Mouse (Mus musculus) cerebellum, postnatal 14 days (tissue): ENCODE data around the gene Tmem98.

Experiments used
- DNase-seq, 2 experiments: peaks; one replicate each; pipeline ENCODE4 v3.0.0; 2021; ENCODE audit warnings: mixed read lengths in 2 of 2

Tmem98 gene

DNA sequence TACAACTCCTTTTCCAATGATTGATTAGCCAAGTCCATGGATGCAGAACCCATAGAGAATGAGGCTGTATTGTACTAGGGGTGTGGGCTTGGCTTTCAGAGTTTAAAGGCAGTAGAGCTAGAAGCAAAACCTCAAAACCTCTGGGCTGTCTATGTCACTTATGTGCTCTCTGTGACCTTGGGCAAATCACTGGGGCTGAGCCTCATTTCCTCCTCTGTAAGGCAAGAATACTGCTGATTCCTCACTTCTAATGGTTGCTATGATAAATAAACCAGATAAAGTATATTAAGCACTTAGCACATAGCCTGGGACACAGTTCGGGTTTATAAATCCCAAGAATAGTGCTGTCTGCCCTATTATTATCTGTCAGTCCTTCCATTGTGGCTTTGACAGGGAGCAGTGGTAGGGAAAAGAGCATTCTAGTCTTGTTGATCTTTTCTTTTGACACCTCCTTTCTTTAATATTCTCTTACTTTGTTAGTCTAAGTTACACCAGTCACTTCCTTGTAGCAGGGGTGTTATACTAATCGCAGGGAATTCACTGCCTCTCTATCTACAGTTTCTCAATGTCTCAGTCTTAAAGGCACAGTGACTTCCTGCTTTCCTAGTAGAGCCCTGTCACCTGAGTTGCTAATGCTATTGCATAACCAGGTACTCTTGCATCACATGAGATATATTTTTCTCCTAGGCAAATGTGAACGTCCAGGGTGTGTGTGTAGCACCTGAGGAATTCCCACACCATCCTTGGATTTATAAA, 18.1 kb upstream of the Tmem98 start:
- DNase-seq: no peak

DNA sequence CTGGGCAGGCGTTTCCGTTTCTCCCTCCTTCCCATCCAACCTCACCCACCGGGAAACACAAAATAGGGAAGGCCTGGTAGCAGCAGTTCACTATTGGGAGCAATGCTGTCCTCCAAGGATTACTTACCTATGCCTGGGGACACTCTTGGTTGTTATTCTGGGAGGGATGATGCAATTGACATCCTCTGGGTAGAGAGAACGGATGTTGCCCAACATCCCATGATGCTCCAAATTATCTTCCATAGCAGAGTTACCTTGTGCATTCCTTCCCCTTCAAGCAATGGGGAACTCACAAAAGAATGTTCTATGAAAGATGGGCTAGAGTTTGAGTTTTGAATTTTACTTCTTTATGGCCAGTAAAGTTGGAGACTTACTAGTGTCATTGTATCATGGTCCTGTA, 16.6 kb upstream of the Tmem98 start:
- DNase-seq: no peak

DNA sequence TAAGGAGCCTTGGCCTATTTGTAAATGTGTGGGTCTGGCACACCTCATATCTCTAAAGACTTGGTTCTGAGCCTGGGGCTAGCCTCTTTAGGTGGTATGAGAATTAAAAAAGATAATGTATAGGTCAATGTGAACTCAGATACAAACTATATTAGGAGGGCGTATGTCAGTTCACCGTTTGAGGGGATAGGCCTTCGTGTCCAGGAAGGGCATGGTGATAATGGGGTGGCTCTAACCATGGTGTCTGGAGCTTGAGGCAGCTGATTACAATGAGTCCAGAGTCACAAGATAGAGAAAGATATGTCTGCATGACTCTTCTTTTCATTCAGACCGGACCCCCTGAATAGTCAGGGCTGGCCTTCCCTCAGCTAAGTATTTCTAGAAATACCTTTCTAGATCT, 15.7 kb upstream of the Tmem98 start:
- DNase-seq: no peak

- DNase-seq: no peak
Observed at GRCm38 (mm10) chr11:80795431-80795830, 14.5 kb upstream of the Tmem98 start.

GRCm38 (mm10) chr11:80799979-80800378, 10.0 kb upstream of the Tmem98 start:
- peak in 1 of 2 experiments; percentile 40 for DNase-seq

DNA sequence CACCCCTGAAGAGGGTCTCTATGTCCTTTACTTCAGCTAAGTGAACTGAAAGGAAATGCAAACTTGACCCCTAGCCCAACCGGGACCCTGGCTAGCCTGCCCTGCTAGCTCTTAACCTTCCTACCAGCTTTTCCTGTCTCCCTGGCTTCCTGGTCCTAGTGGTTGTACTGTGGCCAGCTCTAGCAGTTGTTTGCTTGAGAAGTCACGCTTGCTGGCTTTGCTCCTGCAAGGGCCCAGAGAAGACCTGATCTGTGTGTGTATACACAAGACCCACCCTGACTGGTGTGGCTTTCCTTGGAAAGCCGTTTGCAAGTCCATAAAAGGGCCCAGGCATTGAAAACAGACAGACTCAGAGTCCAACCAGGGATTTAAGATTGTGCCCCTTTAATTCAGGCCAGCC, 7.3 kb upstream of the Tmem98 start:
- no peak for DNase-seq

- no peak for DNase-seq
Observed at GRCm38 (mm10) chr11:80808551-80809070, 1.4 kb upstream of the Tmem98 start.

- DNase-seq: no peak
Observed at GRCm38 (mm10) chr11:80809666-80809992, 346 bp upstream of the Tmem98 start.

DNA sequence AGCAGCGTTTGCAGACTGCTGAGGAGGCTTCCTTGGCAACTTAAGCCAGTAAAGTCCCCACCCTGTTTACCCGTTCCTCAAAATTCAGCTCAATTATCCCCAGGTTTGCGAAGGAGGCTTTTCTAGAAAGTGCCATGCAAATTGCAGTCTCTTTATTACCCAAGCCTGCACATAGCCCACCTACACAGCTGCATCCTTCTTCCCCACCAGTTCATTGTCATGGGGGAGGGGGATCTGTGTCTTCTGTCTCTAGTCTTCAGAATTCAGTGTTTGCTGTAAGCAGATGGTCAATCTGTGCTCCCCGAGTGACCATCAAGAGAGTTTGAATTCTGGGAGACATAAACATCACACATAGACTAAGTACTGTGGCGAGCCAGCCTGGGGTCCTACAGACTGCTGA, 1.2 kb downstream of the Tmem98 start:
- DNase-seq: no peak

GRCm38 (mm10) chr11:80815354-80815753, 5.4 kb downstream of the Tmem98 start:
- no peak for DNase-seq

GRCm38 (mm10) chr11:80818060-80818697, 8.2 kb downstream of the Tmem98 start:
- peak; percentile 78 to 79 for DNase-seq

GRCm38 (mm10) chr11:80820085-80820484, 10.1 kb downstream of the Tmem98 start:
- DNase-seq: no peak

DNA sequence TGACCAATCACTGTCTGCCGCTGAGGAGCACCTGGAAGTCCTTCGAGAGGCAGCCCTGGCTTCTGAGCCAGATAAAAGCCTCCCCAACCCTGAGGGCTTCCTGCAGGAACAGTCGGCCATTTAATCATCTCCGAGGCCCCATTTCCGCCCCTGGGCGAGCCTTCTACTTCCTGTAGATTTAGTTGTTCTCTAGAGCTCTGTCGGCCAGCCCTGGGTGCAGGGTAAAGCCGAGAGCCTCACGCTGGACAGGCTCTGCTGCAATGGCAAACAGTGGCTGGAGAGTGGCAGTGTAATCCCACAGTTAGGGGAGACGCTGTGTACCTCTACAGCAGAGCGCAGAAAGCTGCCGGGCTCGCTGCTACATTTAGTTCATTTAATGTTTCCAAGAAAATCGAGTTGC, 11.3 kb downstream of the Tmem98 start:
- DNase-seq: peak; percentile 54 to 65

DNA sequence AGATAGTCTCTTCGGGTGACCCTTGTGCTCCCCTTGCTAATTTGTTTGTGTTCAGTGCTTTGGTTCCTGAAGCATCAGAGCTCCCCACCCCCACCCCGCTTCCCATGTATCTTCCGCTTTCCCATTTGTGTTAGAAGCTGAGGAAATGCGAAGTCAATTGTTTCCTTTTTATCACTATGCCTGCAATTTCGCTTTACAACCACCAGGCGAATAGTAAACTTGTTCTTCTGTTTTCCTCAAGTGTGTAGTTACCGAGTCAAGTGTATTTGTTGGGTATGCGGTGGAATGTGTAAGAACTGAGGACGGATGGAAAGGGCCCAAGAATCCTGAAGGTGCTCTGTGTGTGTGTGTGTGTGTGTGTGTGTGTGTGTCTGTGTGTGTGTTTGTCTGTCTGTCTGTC, 11.8 kb downstream of the Tmem98 start:
- no peak for DNase-seq

- DNase-seq: no peak
Observed at GRCm38 (mm10) chr11:80835395-80835794, 25.4 kb downstream of the Tmem98 start.

DNA sequence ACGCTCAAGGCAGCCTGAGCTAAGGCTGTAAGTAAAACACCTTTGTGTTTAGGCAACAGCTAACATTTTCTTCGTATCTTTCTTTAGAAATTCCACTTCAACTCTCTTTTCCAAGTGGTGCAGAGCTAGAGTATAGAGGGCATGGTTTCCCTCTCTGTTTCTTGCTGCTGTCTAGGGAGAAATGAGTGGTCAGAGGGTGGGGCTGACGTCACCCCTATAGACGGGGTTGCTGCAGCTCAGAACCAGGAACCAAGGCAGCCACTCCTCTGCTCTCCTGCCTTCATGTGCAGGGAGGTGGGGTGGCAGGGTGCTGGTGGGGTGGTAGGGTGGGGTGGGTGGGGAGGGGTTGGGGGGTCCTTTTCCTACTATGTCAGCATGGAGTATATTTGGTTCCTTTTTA, 25.9 kb downstream of the Tmem98 start:
- no peak for DNase-seq

DNA sequence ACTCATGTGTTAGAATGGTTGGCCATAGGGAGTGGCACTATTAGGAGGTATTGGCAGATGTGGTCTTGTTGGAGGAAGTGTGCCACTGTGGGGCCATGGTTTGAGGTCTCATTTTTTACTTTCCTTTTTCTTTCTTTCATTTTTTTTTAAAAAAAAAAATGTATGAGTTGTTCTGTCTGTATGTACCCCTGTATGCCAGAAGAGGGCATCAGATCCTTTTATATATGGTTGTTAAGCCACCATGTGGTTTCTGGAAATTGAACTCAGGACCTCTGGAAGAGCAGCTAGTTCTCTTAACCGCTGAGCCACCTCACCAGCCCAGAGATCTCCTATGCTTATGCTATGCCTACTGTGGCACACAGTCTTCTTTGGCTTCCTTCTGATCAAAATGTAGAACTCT, 28.7 kb downstream of the Tmem98 start:
- no peak for DNase-seq

DNA sequence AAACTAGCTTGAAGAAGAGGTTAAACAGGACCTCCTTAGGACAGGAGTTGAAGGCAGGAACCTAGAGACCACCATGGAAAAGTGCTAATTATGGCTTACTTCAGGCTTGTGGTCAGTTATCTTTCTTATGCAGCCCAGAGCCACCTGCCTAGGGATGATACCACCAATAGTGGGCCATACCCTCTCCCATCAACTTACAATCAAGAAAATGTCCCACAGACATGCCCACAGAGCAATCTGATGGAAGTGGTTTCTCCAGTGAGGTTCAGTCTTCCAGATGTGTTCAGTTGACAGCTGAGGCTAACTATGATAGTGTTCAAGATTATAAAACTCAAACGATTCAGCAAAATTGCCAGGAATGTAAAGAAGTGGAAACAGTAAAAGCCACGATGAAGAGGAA, 33.5 kb downstream of the Tmem98 start:
- DNase-seq: no peak

DNA sequence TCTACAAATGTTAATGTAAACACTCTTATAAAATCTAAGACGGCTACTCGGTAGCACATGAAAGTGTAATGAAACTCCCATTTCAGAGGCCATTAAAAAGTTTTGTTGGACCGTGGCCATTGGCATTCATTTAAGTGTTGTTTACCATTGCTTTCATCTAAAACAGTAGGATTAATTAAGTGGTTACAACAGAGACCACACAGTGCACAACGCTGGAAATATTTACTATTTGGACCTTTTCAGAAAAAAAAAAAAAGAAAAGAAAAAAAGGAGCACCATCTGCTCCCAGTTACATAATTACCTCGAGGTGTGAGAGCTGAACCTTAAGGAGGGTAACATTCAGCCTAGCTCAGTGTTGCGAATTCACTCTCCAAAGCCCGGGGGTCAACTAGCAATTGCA, 35.5 kb downstream of the Tmem98 start:
- DNase-seq: no peak

GRCm38 (mm10) chr11:80846115-80846514, 36.1 kb downstream of the Tmem98 start:
- DNase-seq: no peak

- no peak for DNase-seq
Observed at GRCm38 (mm10) chr11:80848131-80848530, 38.2 kb downstream of the Tmem98 start.

DNA sequence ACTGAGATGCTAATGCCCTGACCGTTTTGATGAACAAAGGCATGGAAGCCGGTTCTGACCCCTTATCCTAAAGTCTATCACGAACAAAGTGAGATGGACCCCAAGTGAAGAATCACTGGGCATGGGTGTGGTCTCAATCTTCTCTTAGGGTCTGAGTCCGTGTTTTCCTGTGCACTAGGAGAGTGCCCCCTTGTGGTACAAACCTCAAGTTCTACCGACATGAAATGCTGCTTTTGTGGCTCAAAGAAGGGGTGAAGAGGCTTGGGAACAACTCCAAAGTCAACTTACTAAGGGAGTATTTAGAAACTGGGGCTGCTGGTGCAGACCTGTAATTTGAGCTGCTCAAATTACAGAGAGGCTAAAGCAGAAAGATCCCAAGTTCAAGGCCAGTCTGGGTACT, 41.9 kb downstream of the Tmem98 start:
- peak in 1 of 2 experiments; percentile 19 for DNase-seq

- no peak for DNase-seq
Observed at GRCm38 (mm10) chr11:80853014-80853413, 43.0 kb downstream of the Tmem98 start.

DNA sequence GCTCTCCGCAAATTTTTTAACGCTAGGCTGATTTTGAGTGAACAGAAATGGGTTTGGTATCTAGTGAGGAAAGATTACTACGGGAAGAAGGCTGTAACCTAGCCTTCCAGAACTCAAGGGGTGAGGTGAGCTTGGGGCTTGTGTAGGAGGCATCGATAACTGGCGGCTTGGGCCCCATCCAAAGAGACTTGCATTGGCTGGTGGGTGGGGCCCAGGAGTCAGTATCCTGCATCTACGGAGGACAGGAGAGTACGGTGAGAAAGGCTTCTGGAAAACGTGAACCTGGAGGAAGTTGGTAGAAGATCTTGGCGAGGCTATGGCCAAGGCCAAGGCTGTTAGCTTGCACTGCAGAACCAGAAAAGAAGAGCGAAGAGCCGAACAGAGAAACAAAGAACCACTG, 44.5 kb downstream of the Tmem98 start:
- DNase-seq: no peak

GRCm38 (mm10) chr11:80854908-80855307, 44.9 kb downstream of the Tmem98 start:
- no peak for DNase-seq
